8 mouse cellular contexts compared by ENCODE assay signal in genomic region chr11:80508361-80509175, GRCm38 (mm10). TPM values are rescaled to one million over a fixed set of nuclear protein-coding genes. Genes with fewer than 3 reads are reported as not detected.
A peak's percentile ranks its signal among the peaks of the same experiment; 100 is the strongest.
DNase-seq lines count a peak whose midpoint lies in the region; ATAC-seq and TF ChIP-seq lines count a peak whose summit lies in the region.
"Had no signal": no experiment of that assay in that cellular context is flagged by ENCODE, and none has a peak within 500 bp of the region (broad histone marks: within the 10 kb centered on the region; RNA-seq: fewer than 3 reads in every experiment).

No protein-coding gene starts in this region.

- dilution Hi-C loops in CH12.LX (cut with MboI; ENCODE audit: extremely low pct_ligation_motif_present, extremely low pct_unique_long_range_greater_than_20kb, low sequenced_read_pairs): no loop called here

- TF ChIP-seq RAD21 in CH12.LX (IDR thresholded peaks at IDR 0.05; ENCODE audit: low read depth, low read length): no peak

- in situ Hi-C loops in CH12.LX (cut with MboI; ENCODE audit: low pct_ligation_motif_present, low pct_unique_long_range_greater_than_20kb, low sequenced_read_pairs): loop anchor here (5.0 kb wide), 1 partner anchor 54 kb away; no protein-coding TSS in a partner anchor

- peak; percentile 66 for TF ChIP-seq EP300 in CH12.LX (IDR thresholded peaks at IDR 0.05; ENCODE audit: low read length)

- peak; percentile 81 to 85 for DNase-seq in B cell, adult 2 months
- peak; percentile 90 for DNase-seq in CH12.LX (ENCODE audit: extremely low read depth)
- peak; percentile 49 for DNase-seq in retina, embryonic 14.5 days (ENCODE audit: low spot score)
- DNase-seq in cerebellum, adult 18-20 months: no peak
- no peak for DNase-seq in cerebellum, postnatal 4 days (ENCODE audit: low spot score in 2 of 2)

- 16% methylated on average over 19 of the region's 19 CpGs for WGBS in liver, embryonic 15.5 days (ENCODE audit: insufficient replicate concordance)

- no peaks in the 10 kb centered on the region for H3K27me3 ChIP-seq in CH12.LX (replicated peaks)
- H3K27me3 ChIP-seq in liver, embryonic 15.5 days: no peaks in the 10 kb centered on the region

- TF ChIP-seq POLR2A in CH12.LX (IDR thresholded peaks at IDR 0.05; ENCODE audit: low read depth, low read length): peak; percentile 50

- H3K4me2 ChIP-seq in CH12.LX (ENCODE audit: insufficient read depth, low read depth, poor library complexity, severe bottlenecking): peak overlapping the region; percentile 84
- no peak overlapping the region for H3K4me2 ChIP-seq in liver, embryonic 15.5 days

- H3K9me3 ChIP-seq in CH12.LX (replicated peaks; ENCODE audit: low read length): peaks cover 15% of the 10 kb centered on the region
- no peaks in the 10 kb centered on the region for H3K9me3 ChIP-seq in liver, embryonic 15.5 days (replicated peaks)

- H3K4me1 ChIP-seq in CH12.LX (ENCODE audit: control insufficient read depth in 1 of 2, insufficient read depth in 2 of 2): peaks cover 52 to 96% of the 10 kb centered on the region in 2 experiments
- peaks cover 11% of the 10 kb centered on the region; the same call in 1 of the 2 replicates for H3K4me1 ChIP-seq in liver, embryonic 15.5 days (replicated peaks)

- peak overlapping the region; percentile 81 for H3K9ac ChIP-seq in CH12.LX (ENCODE audit: insufficient read depth, low read depth)
- H3K9ac ChIP-seq in liver, embryonic 15.5 days: no peak overlapping the region

- no peak for TF ChIP-seq CTCF in CH12.LX (conservative IDR thresholded peaks at IDR 0.05 in 1 of 2, IDR thresholded peaks at IDR 0.05 in 1 of 2; ENCODE audit: low read depth in 2 of 2, low read length in 2 of 2)

- H3K36me3 ChIP-seq in CH12.LX (replicated peaks in 1 of 2; ENCODE audit: control insufficient read depth in 1 of 2, insufficient read depth in 1 of 2, low read length in 1 of 2): peaks cover 0 to 6% of the 10 kb centered on the region in 2 experiments
- H3K36me3 ChIP-seq in liver, embryonic 15.5 days (replicated peaks): no peaks in the 10 kb centered on the region

- peak overlapping the region; percentile 37 to 51 (median 40) for H3K4me3 ChIP-seq in CH12.LX (replicated peaks in 1 of 3; ENCODE audit: low read depth in 2 of 3, low read length in 2 of 3, poor library complexity in 1 of 3)
- H3K4me3 ChIP-seq in liver, embryonic 15.5 days (replicated peaks): no peak overlapping the region
- H3K4me3 ChIP-seq: erythroblast, embryonic 14.5 days had no signal

- peak overlapping the region; percentile 99 for H3K27ac ChIP-seq in CH12.LX (ENCODE audit: insufficient read depth, low read depth)
- H3K27ac ChIP-seq in liver, embryonic 15.5 days (replicated peaks): 0 out of 2 replicates have a peak overlapping the region, but pooled peaks have one; percentile 24

- H3K79me2 ChIP-seq in CH12.LX (replicated peaks; ENCODE audit: control insufficient read depth, extremely low read depth, insufficient read depth, poor library complexity, severe bottlenecking): no peaks in the 10 kb centered on the region

- peak; percentile 44 for ATAC-seq in granulocyte monocyte progenitor cell, adult 5-6 weeks (replicated peaks; ENCODE audit: poor library complexity, severe bottlenecking)
- no peak for ATAC-seq in liver, embryonic 15.5 days (ENCODE audit: insufficient read depth)

TF ChIP-seq in CH12.LX, 34 proteins besides CTCF, POLR2A, EP300 and RAD21:
- TF ChIP-seq USF1 (IDR thresholded peaks at IDR 0.05; ENCODE audit: low read depth, low read length): no peak
- peak; percentile 89 for TF ChIP-seq ELF1 (IDR thresholded peaks at IDR 0.05; ENCODE audit: low read depth, low read length)
- TF ChIP-seq NELFE (IDR thresholded peaks at IDR 0.05; ENCODE audit: low read depth, low read length): 0 out of 2 replicates have a peak, but pooled peaks have one; percentile 59
- no peak for TF ChIP-seq PAX5 (IDR thresholded peaks at IDR 0.05; ENCODE audit: low read length)
- peak; percentile 91 for TF ChIP-seq MEF2A (IDR thresholded peaks at IDR 0.05; ENCODE audit: borderline replicate concordance, low read depth, low read length)
- TF ChIP-seq SMC3 (IDR thresholded peaks at IDR 0.05; ENCODE audit: low read depth, low read length): no peak; the same call in 1 of the 2 replicates
- TF ChIP-seq JUND (conservative IDR thresholded peaks at IDR 0.05; ENCODE audit: low read depth, low read length): peak; percentile 9
- no peak for TF ChIP-seq GABPA (IDR thresholded peaks at IDR 0.05; ENCODE audit: insufficient replicate concordance, low read depth, low read length)
- peak; percentile 94 for TF ChIP-seq SIN3A (IDR thresholded peaks at IDR 0.05; ENCODE audit: low read length)
- peak; percentile 99 for TF ChIP-seq ETS1 (conservative IDR thresholded peaks at IDR 0.05; ENCODE audit: low read depth, low read length)
- no peak for TF ChIP-seq ZC3H11A (IDR thresholded peaks at IDR 0.05; ENCODE audit: low read depth, low read length)
- TF ChIP-seq ZMIZ1 (IDR thresholded peaks at IDR 0.05; ENCODE audit: low read depth, low read length): peak; percentile 48
- TF ChIP-seq KAT2A (IDR thresholded peaks at IDR 0.05; ENCODE audit: insufficient replicate concordance, low read length): peak; percentile 65; the same call in 1 of the 2 replicates
- TF ChIP-seq ZKSCAN1 (IDR thresholded peaks at IDR 0.05; ENCODE audit: borderline replicate concordance, low read depth, low read length): no peak
- TF ChIP-seq POLR2AphosphoS2 (IDR thresholded peaks at IDR 0.05; ENCODE audit: low read depth, low read length): no peak
- peak; percentile 92 for TF ChIP-seq TCF12 (IDR thresholded peaks at IDR 0.05; ENCODE audit: low read depth, low read length)
- TF ChIP-seq JUN (IDR thresholded peaks at IDR 0.05; ENCODE audit: insufficient read depth, low read depth, low read length): peak; percentile 51; the same call in 1 of the 2 replicates
- no peak; the same call in 1 of the 2 replicates for TF ChIP-seq MAFK (IDR thresholded peaks at IDR 0.05; ENCODE audit: insufficient replicate concordance, low read length)
- TF ChIP-seq UBTF (IDR thresholded peaks at IDR 0.05; ENCODE audit: low read depth, low read length): peak; percentile 59; the same call in 1 of the 2 replicates
- peak; percentile 97 for TF ChIP-seq MXI1 (IDR thresholded peaks at IDR 0.05; ENCODE audit: low read depth, low read length)
- no peak for TF ChIP-seq NRF1 (IDR thresholded peaks at IDR 0.05; ENCODE audit: low read depth, low read length)
- TF ChIP-seq E2F4 (IDR thresholded peaks at IDR 0.05; ENCODE audit: insufficient replicate concordance, low read depth, low read length): no peak; the same call in 1 of the 2 replicates
- TF ChIP-seq RCOR1 (conservative IDR thresholded peaks at IDR 0.05; ENCODE audit: low read depth, low read length): peak; percentile 78
- peak; percentile 48; the same call in 1 of the 2 replicates for TF ChIP-seq MAZ (IDR thresholded peaks at IDR 0.05; ENCODE audit: low read depth, low read length)
- peak; percentile 97 for TF ChIP-seq BHLHE40 (IDR thresholded peaks at IDR 0.05; ENCODE audit: low read depth, low read length)
- peak; percentile 88 for TF ChIP-seq IRF4 (IDR thresholded peaks at IDR 0.05; ENCODE audit: low read depth, low read length)
- TF ChIP-seq MYC (IDR thresholded peaks at IDR 0.05; ENCODE audit: low read depth, low read length): peak; percentile 62
- TF ChIP-seq USF2 (conservative IDR thresholded peaks at IDR 0.05; ENCODE audit: low read depth, low read length): no peak
- TF ChIP-seq ZNF384 (IDR thresholded peaks at IDR 0.05; ENCODE audit: low read depth, low read length): peak; percentile 100
- TF ChIP-seq MAX (IDR thresholded peaks at IDR 0.05; ENCODE audit: low read length): peak; percentile 84
- TF ChIP-seq CHD1 (IDR thresholded peaks at IDR 0.05; ENCODE audit: low read depth, low read length): peak; percentile 72; the same call in 1 of the 2 replicates
- peak; percentile 52 for TF ChIP-seq HCFC1 (IDR thresholded peaks at IDR 0.05; ENCODE audit: low read depth, low read length)
- peak; percentile 45; the same call in 1 of the 2 replicates for TF ChIP-seq TBP (conservative IDR thresholded peaks at IDR 0.05; ENCODE audit: low read depth, low read length)
- peak; percentile 50 for TF ChIP-seq CHD2 (IDR thresholded peaks at IDR 0.05; ENCODE audit: low read length)

RNA-seq across cellular contexts. Expression of gene Cdk5r1, which starts 31.7 kb away (rescaled TPM):
- total RNA-seq in CH12.LX (2012; rRNA removed) (12.7 and 23.3 TPM in 2 replicates), CH12.LX (2014; rRNA removed) (2.6 and 2.8 TPM in 2 replicates)
- 2.7 and 3.5 TPM in 2 replicates for polyA plus RNA-seq in CH12.LX (2012; ENCODE audit: insufficient read length, low read depth)
- 6.2 and 6.3 TPM in 2 replicates for total RNA-seq in granulocyte monocyte progenitor cell, adult 5-6 weeks (2014; fragmentation: Nextera tagmentation)
- total RNA-seq in granulocyte monocyte progenitor cell, adult 5-6 weeks (2017): 11.0 and 15.1 TPM in 2 replicates
- polyA plus RNA-seq in liver, embryonic 15.5 days (2015; fragmentation: Nextera tagmentation; extraction: Ambion mirVana): 0.29 and 0.33 TPM in 2 replicates

Comparison
In these comparisons a context has a peak if more than half of its experiments do, and no peak if none do; other contexts are left out.
1. DNase-seq: peak in B cell, adult 2 months (2 of 2), CH12.LX (single experiment) and retina, embryonic 14.5 days (single experiment); none in cerebellum, adult 18-20 months (0 of 2) and cerebellum, postnatal 4 days (0 of 2).